Mouse (Mus musculus) left cerebral cortex, postnatal 36 days (tissue): ENCODE data around the gene Rasal2. TPM values are rescaled to one million over a fixed set of nuclear protein-coding genes. Genes with fewer than 3 reads are reported as not detected.

Experiments used
- DNase-seq, 2 experiments: peaks; one replicate each; pipeline ENCODE4 v3.0.0; 2021 to 2022; ENCODE audit warnings: low spot score in 2 of 2, mixed read lengths in 1 of 2
- intact Hi-C: fragments of 180-260 bp; cut with DNase I; formaldehyde crosslinking; loops from one replicate; pipeline ENCODE4 v1.15.1; 2025
- total RNA-seq, 2 experiments: library from RNA; stranded (reverse); gene quantifications; 2 replicates each; pipeline ENCODE4 v1.2.3; 2021

Rasal2 gene
- 10 to 100 TPM; 80.9 to 99.1 TPM for total RNA-seq

- intact Hi-C loops, result loop anchor here (5.0 kb wide), 3 partner anchors 100 to 125 kb away; no protein-coding TSS in a partner anchor
- DNase-seq, result peak; percentile 95 to 96
Observed at GRCm38 (mm10) chr1:157412454-157413369, at the start of gene Rasal2. Gene Rasal2 (minus strand): TSS chr1:157412595.

- no peak for DNase-seq
- intact Hi-C loops, result no loop called here
Observed at GRCm38 (mm10) chr1:157461276-157461675, 48.9 kb upstream of the Rasal2 start.

- intact Hi-C loops, result no loop called here
- DNase-seq, result no peak
Observed at GRCm38 (mm10) chr1:157459904-157460303, 47.5 kb upstream of the Rasal2 start.

- intact Hi-C loops, result no loop called here
- DNase-seq, result no peak
Observed at GRCm38 (mm10) chr1:157458421-157459208, 46.2 kb upstream of the Rasal2 start, which contains the start of gene Cryzl2. Gene Cryzl2 (plus strand): TSS chr1:157458577.

GRCm38 (mm10) chr1:157457789-157458188, 45.4 kb upstream of the Rasal2 start:
- no peak for DNase-seq
- intact Hi-C loops, result no loop called here

GRCm38 (mm10) chr1:157454876-157455275, 42.5 kb upstream of the Rasal2 start:
- intact Hi-C loops, result no loop called here
- DNase-seq, result no peak

GRCm38 (mm10) chr1:157452759-157453549, 40.6 kb upstream of the Rasal2 start:
- DNase-seq, result no peak
- intact Hi-C loops, result no loop called here

GRCm38 (mm10) chr1:157452284-157452683, 39.9 kb upstream of the Rasal2 start:
- no peak for DNase-seq
- intact Hi-C loops, result no loop called here

GRCm38 (mm10) chr1:157449981-157450636, 37.7 kb upstream of the Rasal2 start:
- intact Hi-C loops, result loop anchor here (5.0 kb wide), 1 partner anchor 153 kb away; no protein-coding TSS in a partner anchor
- DNase-seq, result no peak

- intact Hi-C loops, result loop anchor here (5.0 kb wide), 1 partner anchor 152 kb away; no protein-coding TSS in a partner anchor
- no peak for DNase-seq
Observed at GRCm38 (mm10) chr1:157449532-157449931, 37.1 kb upstream of the Rasal2 start.

GRCm38 (mm10) chr1:157448805-157449188, 36.4 kb upstream of the Rasal2 start:
- intact Hi-C loops, result loop anchor here (5.0 kb wide), 1 partner anchor 151 kb away; no protein-coding TSS in a partner anchor
- DNase-seq, result no peak

GRCm38 (mm10) chr1:157448164-157448804, 35.9 kb upstream of the Rasal2 start:
- DNase-seq, result no peak
- intact Hi-C loops, result loop anchor here (5.0 kb wide), 1 partner anchor 151 kb away; no protein-coding TSS in a partner anchor

GRCm38 (mm10) chr1:157447142-157447541, 34.7 kb upstream of the Rasal2 start:
- DNase-seq, result no peak
- intact Hi-C loops, result loop anchor here (5.0 kb wide), 1 partner anchor 150 kb away; no protein-coding TSS in a partner anchor

GRCm38 (mm10) chr1:157446325-157446724, 33.9 kb upstream of the Rasal2 start:
- peak; percentile 60 to 70 for DNase-seq

GRCm38 (mm10) chr1:157445398-157445910, 33.1 kb upstream of the Rasal2 start:
- DNase-seq, result no peak
- intact Hi-C loops, result loop anchor here (2.0 to 5.0 kb wide), 2 partner anchors 35 to 148 kb away; no protein-coding TSS in a partner anchor

More at GRCm38 (mm10) chr1:157446325-157446724, 33.9 kb upstream of the Rasal2 start:
- intact Hi-C loops, result loop anchor here (5.0 kb wide), 1 partner anchor 149 kb away; no protein-coding TSS in a partner anchor

GRCm38 (mm10) chr1:157444632-157445300, 32.4 kb upstream of the Rasal2 start:
- intact Hi-C loops, result loop anchor here (2.0 to 5.0 kb wide), 2 partner anchors 34 to 147 kb away; no protein-coding TSS in a partner anchor
- DNase-seq, result peak in 1 of 2 experiments; percentile 16
